8 mouse cellular contexts compared by ENCODE assay signal in genomic region chr10:62410943-62411342, GRCm38 (mm10). TPM values are rescaled to one million over a fixed set of nuclear protein-coding genes. Genes with fewer than 3 reads are reported as not detected.
A peak's percentile ranks its signal among the peaks of the same experiment; 100 is the strongest.
DNase-seq lines count a peak whose midpoint lies in the region; ATAC-seq lines count a peak whose summit lies in the region.

No protein-coding gene starts in this region.

- no peaks in the 10 kb centered on the region for H3K9me3 ChIP-seq in heart, embryonic 12.5 days (replicated peaks)
- H3K9me3 ChIP-seq in forebrain, embryonic 12.5 days = no peaks in the 10 kb centered on the region

- no peak overlapping the region for H3K9ac ChIP-seq in heart, embryonic 12.5 days
- no peak overlapping the region for H3K9ac ChIP-seq in forebrain, embryonic 12.5 days

- H3K4me1 ChIP-seq in heart, embryonic 12.5 days (replicated peaks) = peaks cover 25% of the 10 kb centered on the region
- H3K4me1 ChIP-seq in forebrain, embryonic 12.5 days = no peaks in the 10 kb centered on the region; the same call in 1 of the 2 replicates

- DNase-seq in heart, adult 11 months = peak; percentile 92
- peak; percentile 48 for DNase-seq in c-Kit-positive CD71-positive TER-119-positive erythroid progenitor cells, embryonic 14.5 days (ENCODE audit: low spot score)
- DNase-seq in heart, postnatal 36 days = peak; percentile 64 to 68
- DNase-seq in layer of hippocampus, postnatal 25 days (ENCODE audit: extremely low spot score in 1 of 2, low spot score in 1 of 2) = peak; percentile 48 to 66
- DNase-seq in mesoderm, embryonic 11.5 days (ENCODE audit: low read depth, low spot score) = peak; percentile 68
- DNase-seq in right cerebral cortex, postnatal 14 days = peak; percentile 72

- H3K4me3 ChIP-seq in heart, embryonic 12.5 days = no peak overlapping the region
- H3K4me3 ChIP-seq in forebrain, embryonic 12.5 days (replicated peaks) = no peak overlapping the region

- no peak for ATAC-seq in heart, embryonic 12.5 days (ENCODE audit: insufficient number of reproducible peaks, low FRiP score)
- peak; percentile 49; the same call in 1 of the 2 replicates for ATAC-seq in forebrain, embryonic 12.5 days (ENCODE audit: low FRiP score)

- peaks cover 14% of the 10 kb centered on the region for H3K27me3 ChIP-seq in heart, embryonic 12.5 days (replicated peaks)
- H3K27me3 ChIP-seq in forebrain, embryonic 12.5 days = 0 out of 2 replicates have a peak, but pooled peaks cover 3% of the 10 kb centered on the region

- WGBS in heart, embryonic 12.5 days = 8% methylated on average over 5 of the region's 5 CpGs
- WGBS in forebrain, embryonic 12.5 days = 7% methylated on average over 5 of the region's 5 CpGs

- H3K36me3 ChIP-seq in heart, embryonic 12.5 days = no peaks in the 10 kb centered on the region
- H3K36me3 ChIP-seq in forebrain, embryonic 12.5 days (replicated peaks) = no peaks in the 10 kb centered on the region

- no peak overlapping the region for H3K4me2 ChIP-seq in heart, embryonic 12.5 days
- no peak overlapping the region for H3K4me2 ChIP-seq in forebrain, embryonic 12.5 days

- H3K27ac ChIP-seq in heart, embryonic 12.5 days (ENCODE audit: poor library complexity, severe bottlenecking) = no peak overlapping the region
- H3K27ac ChIP-seq in forebrain, embryonic 12.5 days = no peak overlapping the region

- intact Hi-C loops in heart, postnatal 36 days (cut with DNase I) = loop anchor here (1.0 kb wide), 1 partner anchor 136 kb away; no protein-coding TSS in a partner anchor

RNA-seq across cellular contexts. Expression of gene Hkdc1, which starts 11.3 kb away (rescaled TPM):
- 0.22 and 0.26 TPM in 2 replicates for polyA plus RNA-seq in heart, embryonic 12.5 days (2016; fragmentation: Nextera tagmentation; extraction: Ambion mirVana)
- polyA plus RNA-seq in forebrain, embryonic 12.5 days (2016; fragmentation: Nextera tagmentation; extraction: Ambion mirVana) = 0.11 and 0.28 TPM in 2 replicates
- total RNA-seq in heart, postnatal 36 days (2021) = not detected
- 1 to 10 TPM; 2.3 to 3.8 TPM for total RNA-seq in layer of hippocampus, postnatal 25 days (2021)

RNA-seq across cellular contexts. Expression of gene Hk1, which starts 31.2 kb away (rescaled TPM):
- 215 and 227 TPM in 2 replicates for polyA plus RNA-seq in heart, embryonic 12.5 days (2016; fragmentation: Nextera tagmentation; extraction: Ambion mirVana)
- polyA plus RNA-seq in forebrain, embryonic 12.5 days (2016; fragmentation: Nextera tagmentation; extraction: Ambion mirVana) = 38.5 and 43.3 TPM in 2 replicates
- 100 to 1,000 TPM in 1 of 2 experiments, 10 to 100 TPM in 1; 99.7 to 113 TPM for total RNA-seq in heart, postnatal 36 days (2021)
- total RNA-seq in layer of hippocampus, postnatal 25 days (2021) = 100 to 1,000 TPM; 297 to 303 TPM

RNA-seq across cellular contexts. Expression of gene 4930507D05Rik, which starts 38.3 kb away (rescaled TPM):
- polyA plus RNA-seq in heart, embryonic 12.5 days (2016; fragmentation: Nextera tagmentation; extraction: Ambion mirVana) = 0.63 and 0.69 TPM in 2 replicates
- 0.65 and 0.88 TPM in 2 replicates for polyA plus RNA-seq in forebrain, embryonic 12.5 days (2016; fragmentation: Nextera tagmentation; extraction: Ambion mirVana)
- total RNA-seq in heart, postnatal 36 days (2021) = under 1 TPM in 1 of 2 experiments, not detected in 1; 0.58 TPM
- 1 to 10 TPM; 1.2 to 2.0 TPM for total RNA-seq in layer of hippocampus, postnatal 25 days (2021)

RNA-seq across cellular contexts. Expression of gene Supv3l1, which starts 38.6 kb away (rescaled TPM):
- 29.0 and 30.3 TPM in 2 replicates for polyA plus RNA-seq in heart, embryonic 12.5 days (2016; fragmentation: Nextera tagmentation; extraction: Ambion mirVana)
- polyA plus RNA-seq in forebrain, embryonic 12.5 days (2016; fragmentation: Nextera tagmentation; extraction: Ambion mirVana) = 26.4 and 28.9 TPM in 2 replicates
- total RNA-seq in heart, postnatal 36 days (2021) = 10 to 100 TPM; 34.8 to 35.7 TPM
- total RNA-seq in layer of hippocampus, postnatal 25 days (2021) = 10 to 100 TPM; 23.6 to 24.7 TPM
